Mouse (Mus musculus) NIH3T3 (cell line): ENCODE data around the gene Clip1.

ENCODE experiments used
- DNase-seq: peaks from one replicate; pipeline ENCODE4 v3.0.0-alpha.2; 2012; ENCODE audit warnings: low read depth

The Clip1 gene

GRCm38 (mm10) chr5:123602174-123602573 lies 82.2 kb downstream of the Clip1 start:
- no peak for DNase-seq

GRCm38 (mm10) chr5:123599319-123599718 lies 85.1 kb downstream of the Clip1 start:
- no peak for DNase-seq

- DNase-seq = no peak
These were observed 90.7 kb downstream of the Clip1 start for GRCm38 (mm10) chr5:123593622-123594280.

GRCm38 (mm10) chr5:123580043-123580442 lies 104.4 kb downstream of the Clip1 start:
- DNase-seq = no peak

- no peak for DNase-seq
These were observed 107.7 kb downstream of the Clip1 start for GRCm38 (mm10) chr5:123576696-123577095.

- DNase-seq = peak; percentile 12
These were observed 111.1 kb downstream of the Clip1 start for GRCm38 (mm10) chr5:123573362-123573761.

GRCm38 (mm10) chr5:123572357-123573186 lies 111.8 kb downstream of the Clip1 start, which contains the start of gene Vps33a:
Gene Vps33a (minus strand): TSS chr5:123573038.
- peak; percentile 100 for DNase-seq

GRCm38 (mm10) chr5:123561128-123561527 lies 123.3 kb downstream of the Clip1 start:
- no peak for DNase-seq

GRCm38 (mm10) chr5:123559588-123559987 lies 124.8 kb downstream of the Clip1 start:
- DNase-seq = no peak

GRCm38 (mm10) chr5:123556451-123556850 lies 128.0 kb downstream of the Clip1 start:
- DNase-seq = peak; percentile 5

- no peak for DNase-seq
These were observed 128.7 kb downstream of the Clip1 start for GRCm38 (mm10) chr5:123555693-123556092.

- no peak for DNase-seq
These were observed 150.6 kb downstream of the Clip1 start for GRCm38 (mm10) chr5:123533801-123534200.

GRCm38 (mm10) chr5:123530056-123530455 lies 154.4 kb downstream of the Clip1 start:
- no peak for DNase-seq

- no peak for DNase-seq
These were observed 155.8 kb downstream of the Clip1 start for GRCm38 (mm10) chr5:123528641-123529040.
